Mouse (Mus musculus) G1E (cell line): Measurements from ENCODE around the gene Hs3st2. TPM values are rescaled to one million over a fixed set of nuclear protein-coding genes. Genes with fewer than 3 reads are reported as not detected.

Experiments
- ATAC-seq: 2 replicates; pipeline ENCODE4 v1.8.0; 2016; ENCODE audit warnings: mild to moderate bottlenecking; ENCODE audit not compliant: insufficient number of reproducible peaks, poor library complexity, low FRiP score, severe bottlenecking; ENCODE audit errors: extremely low read depth
- DNase-seq: peaks from one replicate; pipeline ENCODE4 v3.0.0; 2012; ENCODE audit warnings: low spot score
- H3K27me3 ChIP-seq: 2 replicates; pipeline ENCODE4 v1.6.1; 2012; ENCODE audit warnings: mild to moderate bottlenecking, low read length, inconsistent platforms; ENCODE audit not compliant: insufficient read depth
- H3K36me3 ChIP-seq: replicated peaks from 2 replicates; pipeline ENCODE3; 2012; ENCODE audit warnings: mild to moderate bottlenecking, inconsistent platforms
- H3K4me1 ChIP-seq: 2 replicates; pipeline ENCODE4 v1.6.1; 2012; ENCODE audit warnings: low read depth, low read length, inconsistent platforms, mixed read lengths; ENCODE audit not compliant: insufficient read depth
- H3K4me3 ChIP-seq: 2 replicates; pipeline ENCODE4 v1.5.1; 2012; ENCODE audit warnings: low read depth, mild to moderate bottlenecking, inconsistent platforms, low read length, moderate library complexity, mixed read lengths
- H3K9me3 ChIP-seq: replicated peaks from 2 replicates; pipeline ENCODE4 v1.6.1; 2012; ENCODE audit warnings: inconsistent platforms
- CTCF ChIP-seq: IDR thresholded peaks from 2 replicates; pipeline ENCODE4 v1.5.1; 2012; ENCODE audit warnings: low read depth, low read length, inconsistent platforms, mixed read lengths
- GATA1 ChIP-seq: IDR thresholded peaks from 2 replicates; pipeline ENCODE4 v1.6.1; 2012; ENCODE audit warnings: borderline replicate concordance, low read length, inconsistent platforms, mixed read lengths
- GATA2 ChIP-seq: IDR thresholded peaks from 2 replicates; pipeline ENCODE4 v1.6.1; 2012; ENCODE audit warnings: low read depth, low read length, inconsistent platforms, borderline replicate concordance
- POLR2AphosphoS5 ChIP-seq: IDR thresholded peaks from 2 replicates; pipeline ENCODE4 v1.6.1; 2012; ENCODE audit warnings: low read depth, low read length, inconsistent platforms; ENCODE audit not compliant: insufficient replicate concordance
- TAL1 ChIP-seq: conservative IDR thresholded peaks from 2 replicates; pipeline ENCODE4 v1.6.1; 2012; ENCODE audit warnings: low read depth, low read length, inconsistent platforms, mixed read lengths
- polyA plus RNA-seq: library from polyadenylated mRNA; stranded (reverse); fragments of >175 nt; gene quantifications from 2 replicates; pipeline ENCODE4 v1.2.3, GENCODE M21; 2012
- total RNA-seq, 2 experiments: library from RNA; stranded (forward) in 1 of 2; stranded (reverse) in 1 of 2; fragments of 200-1000 nt in 1 of 2; fragments of >200 nt in 1 of 2; fragmentation: Nextera tagmentation in 1 of 2; gene quantifications; 2 replicates each; pipeline ENCODE4 v1.2.3; 2014 to 2017

Gene Hs3st2
- total and polyA plus RNA-seq, 3 experiments, result 0.27 TPM; not detected in 2

- no peak for DNase-seq
- H3K4me3 ChIP-seq, result no peak overlapping the region
- no peaks in the 10 kb centered on the region for H3K9me3 ChIP-seq
- H3K4me1 ChIP-seq, result no peaks in the 10 kb centered on the region
- TF ChIP-seq POLR2AphosphoS5 (no peak), GATA1 (no peak), CTCF (no peak), TAL1 (no peak), GATA2 (no peak)
- ATAC-seq, result no peak
- no peaks in the 10 kb centered on the region for H3K36me3 ChIP-seq
- H3K27me3 ChIP-seq, result no peaks in the 10 kb centered on the region
Observed at GRCm38 (mm10) chr7:121371990-121372389, 19.7 kb upstream of the Hs3st2 start.

DNA sequence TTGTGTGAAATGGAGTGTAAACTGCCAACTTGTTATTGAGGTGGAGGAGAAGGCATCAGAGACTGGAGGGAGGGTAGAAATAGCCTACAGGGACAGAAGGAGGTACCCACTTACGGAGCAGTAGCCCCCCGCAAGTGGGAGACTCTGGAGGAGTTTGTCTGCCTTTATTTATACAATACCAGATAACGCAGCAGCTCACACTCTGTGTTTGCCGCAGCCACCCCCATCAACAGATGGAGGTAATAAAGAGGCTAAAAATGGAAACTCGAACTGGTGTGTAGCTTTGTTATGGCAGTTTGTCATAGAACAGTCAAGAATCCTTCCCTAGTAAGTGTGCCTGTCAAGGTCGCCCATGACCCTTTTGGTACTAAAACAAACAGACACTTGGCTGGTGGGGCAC, 16.2 kb upstream of the Hs3st2 start:
- no peaks in the 10 kb centered on the region for H3K9me3 ChIP-seq
- TF ChIP-seq POLR2AphosphoS5 (no peak), GATA1 (no peak), TAL1 (no peak), GATA2 (no peak), CTCF (no peak)
- ATAC-seq (no peak), DNase-seq (no peak)
- H3K4me3 ChIP-seq, result no peak overlapping the region
- no peaks in the 10 kb centered on the region for H3K36me3 ChIP-seq
- H3K27me3 ChIP-seq, result no peaks in the 10 kb centered on the region
- no peaks in the 10 kb centered on the region for H3K4me1 ChIP-seq

DNA sequence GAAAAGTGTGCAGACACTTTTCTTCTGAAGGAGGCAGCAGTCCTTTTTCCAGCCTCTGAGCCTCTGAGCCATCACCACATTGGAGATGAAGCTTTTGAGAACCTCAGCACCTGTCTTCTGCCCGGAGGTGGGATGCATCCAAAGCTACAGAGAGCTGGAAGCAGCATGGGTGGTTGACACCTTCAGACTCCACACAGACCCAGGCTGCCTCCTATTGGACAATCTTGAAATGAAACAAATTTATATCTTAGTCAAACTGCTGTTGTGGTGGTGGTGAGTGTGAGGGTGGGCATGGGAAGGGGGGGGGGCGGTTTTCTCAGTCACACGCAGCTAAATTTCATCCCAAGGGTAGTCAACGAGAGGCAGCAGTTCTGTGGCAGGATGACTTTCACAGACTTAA, 12.7 kb upstream of the Hs3st2 start:
- no peaks in the 10 kb centered on the region for H3K36me3 ChIP-seq
- no peaks in the 10 kb centered on the region for H3K4me1 ChIP-seq
- DNase-seq, result no peak
- no peaks in the 10 kb centered on the region for H3K9me3 ChIP-seq
- H3K4me3 ChIP-seq, result no peak overlapping the region
- ATAC-seq, result no peak
- H3K27me3 ChIP-seq, result no peaks in the 10 kb centered on the region
- TF ChIP-seq GATA1, result no peak
- no peak for TF ChIP-seq GATA2
- TF ChIP-seq CTCF, result no peak
- no peak for TF ChIP-seq TAL1
- no peak for TF ChIP-seq POLR2AphosphoS5

- Histone ChIP-seq H3K36me3 (no peaks in the 10 kb centered on the region), H3K27me3 (no peaks in the 10 kb centered on the region; the same call in 1 of the 2 replicates), H3K4me3 (peak overlapping the region; percentile 33; the same call in 1 of the 2 replicates), H3K4me1 (no peaks in the 10 kb centered on the region), H3K9me3 (peaks cover 17% of the 10 kb centered on the region)
- no peak for ATAC-seq
- no peak for TF ChIP-seq GATA2
- no peak for DNase-seq
Observed at GRCm38 (mm10) chr7:121391984-121392739, 503 bp downstream of the Hs3st2 start.

- no peaks in the 10 kb centered on the region for H3K4me1 ChIP-seq
- peaks cover 17% of the 10 kb centered on the region for H3K9me3 ChIP-seq
- ATAC-seq, result no peak
- no peaks in the 10 kb centered on the region for H3K36me3 ChIP-seq
- peak overlapping the region; percentile 33; the same call in 1 of the 2 replicates for H3K4me3 ChIP-seq
- no peaks in the 10 kb centered on the region; the same call in 1 of the 2 replicates for H3K27me3 ChIP-seq
- TF ChIP-seq GATA2, result no peak
- no peak for TF ChIP-seq GATA1
- no peak for TF ChIP-seq TAL1
- no peak for TF ChIP-seq CTCF
- no peak for TF ChIP-seq POLR2AphosphoS5
- no peak for DNase-seq
Observed at GRCm38 (mm10) chr7:121392740-121392993, 1.0 kb downstream of the Hs3st2 start.

DNA sequence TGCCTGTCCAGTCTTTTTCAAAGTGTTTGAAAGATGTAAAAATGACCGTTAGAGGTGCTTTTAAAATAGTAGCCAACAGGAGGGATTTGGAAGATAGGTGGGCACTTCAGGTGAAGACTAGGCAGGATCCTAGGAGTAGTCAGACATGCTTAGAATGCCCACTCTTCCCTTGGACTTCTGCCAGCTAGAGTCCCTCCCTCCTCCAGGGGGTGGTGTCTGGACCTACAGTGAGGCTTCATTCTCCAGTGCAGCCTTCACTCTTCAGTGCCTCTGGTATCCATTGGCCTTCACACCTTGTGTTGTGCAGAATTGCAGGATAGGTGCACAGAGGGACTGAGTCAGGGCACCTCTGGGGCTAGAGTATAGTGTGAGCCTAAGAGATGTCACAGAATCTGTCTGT, 2.2 kb downstream of the Hs3st2 start:
- Histone ChIP-seq H3K4me3 (no peak overlapping the region), H3K4me1 (no peaks in the 10 kb centered on the region), H3K9me3 (peaks cover 17% of the 10 kb centered on the region), H3K27me3 (no peaks in the 10 kb centered on the region; the same call in 1 of the 2 replicates), H3K36me3 (no peaks in the 10 kb centered on the region)
- TF ChIP-seq GATA1, result no peak
- TF ChIP-seq GATA2, result no peak
- TF ChIP-seq POLR2AphosphoS5, result no peak
- no peak for TF ChIP-seq TAL1
- TF ChIP-seq CTCF, result no peak
- ATAC-seq (no peak), DNase-seq (no peak)
